Mouse (Mus musculus): Measurements from ENCODE around the gene Paqr8. TPM values are rescaled to one million over a fixed set of nuclear protein-coding genes. Genes with fewer than 3 reads are reported as not detected.

The Paqr8 gene
- polyA plus RNA-seq (2015; fragmentation: Nextera tagmentation; extraction: Ambion mirVana) = 4.4 and 5.5 TPM in 2 replicates

GRCm38 (mm10) chr1:20890404-20890921 is at the start of gene Paqr8:
TSS of gene Paqr8 (plus strand) at chr1:20890606.
- Histone ChIP-seq H3K4me3 (ENCODE audit: low read length) (peak within 1 kb of the TSS; percentile 58), H3K9me3 (ENCODE audit: control insufficient read depth, low read length) (no peaks in the 10 kb centered on the region), H3K36me3 (ENCODE audit: control insufficient read depth, insufficient read depth, low read length) (no peaks in the 10 kb centered on the region), H3K27me3 (ENCODE audit: control insufficient read depth, insufficient read depth, low read depth, low read length) (no peaks in the 10 kb centered on the region), H3K27ac (ENCODE audit: low read length) (peak within 1 kb of the TSS; percentile 77), H3K4me1 (replicated peaks; ENCODE audit: control insufficient read depth, insufficient read depth, low read length) (0 out of 2 replicates have a peak, but pooled peaks cover 4% of the 10 kb centered on the region), H3K9ac (ENCODE audit: low read length) (peak within 1 kb of the TSS; percentile 79), H3K4me2 (ENCODE audit: low read depth, low read length) (peak within 1 kb of the TSS; percentile 94)
- peak; percentile 100 for ATAC-seq (ENCODE audit: low read depth)
- under 1% methylated on average over 35 of the region's 37 CpGs for WGBS

DNA sequence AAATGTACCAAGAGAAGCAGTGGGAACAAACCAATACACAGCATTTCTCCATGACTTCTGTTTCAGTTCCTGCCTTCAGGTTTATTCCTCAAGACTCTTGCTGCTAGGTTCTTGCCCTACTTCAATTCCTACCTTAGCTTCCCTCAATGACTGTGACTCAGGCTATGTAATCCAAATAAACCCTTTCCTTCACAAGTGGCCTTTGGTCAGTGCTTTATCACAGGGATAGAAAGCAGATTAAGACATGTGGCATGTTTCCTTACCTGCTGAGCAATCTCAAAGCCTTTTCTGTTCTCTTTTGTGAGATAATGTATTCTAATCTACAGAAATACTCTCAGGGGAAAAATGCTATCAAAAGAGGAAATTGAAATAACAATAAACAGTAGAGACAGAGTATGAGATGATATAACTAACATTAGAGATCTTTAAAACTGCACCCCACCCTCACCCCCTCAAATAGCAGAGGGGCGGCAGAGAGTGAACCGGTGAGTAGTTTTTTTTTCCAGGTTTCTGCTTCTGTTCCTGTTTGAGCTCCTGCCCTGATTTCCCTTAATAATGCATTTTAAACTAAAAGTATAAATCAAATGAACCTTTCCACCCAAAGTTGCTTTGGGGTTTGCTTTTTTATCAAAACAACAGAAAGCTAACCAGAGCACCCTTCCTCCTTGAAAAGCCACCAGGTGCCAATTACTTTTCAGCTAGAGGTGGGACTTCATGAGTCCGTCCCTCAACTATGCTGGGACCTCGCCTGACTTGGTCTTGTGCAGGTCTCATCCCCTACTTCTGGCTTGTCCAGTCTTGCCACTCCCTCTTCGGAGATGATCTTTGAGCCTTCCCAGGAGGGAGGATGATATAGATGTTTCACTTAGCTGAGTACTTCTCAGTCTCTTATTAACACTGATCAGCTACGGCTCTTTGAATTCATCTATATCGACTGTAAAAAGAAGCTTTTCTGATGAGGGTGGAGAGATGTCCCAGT is 33.2 kb upstream of the Paqr8 start:
- H3K4me3 ChIP-seq (ENCODE audit: low read length) = no peak overlapping the region
- H3K36me3 ChIP-seq (ENCODE audit: control insufficient read depth, insufficient read depth, low read length) = no peaks in the 10 kb centered on the region
- H3K27ac ChIP-seq (ENCODE audit: low read length) = no peak overlapping the region
- H3K9me3 ChIP-seq (ENCODE audit: control insufficient read depth, low read length) = peaks cover 3% of the 10 kb centered on the region; the same call in 1 of the 2 replicates
- ATAC-seq (ENCODE audit: low read depth) = no peak
- H3K4me2 ChIP-seq (ENCODE audit: low read depth, low read length) = no peak overlapping the region
- H3K27me3 ChIP-seq (ENCODE audit: control insufficient read depth, insufficient read depth, low read depth, low read length) = no peaks in the 10 kb centered on the region
- no peaks in the 10 kb centered on the region for H3K4me1 ChIP-seq (replicated peaks; ENCODE audit: control insufficient read depth, insufficient read depth, low read length)
- 77% methylated on average over 7 of the region's 7 CpGs for WGBS
- no peak overlapping the region for H3K9ac ChIP-seq (ENCODE audit: low read length)

- no peak for ATAC-seq (ENCODE audit: low read depth)
- Histone ChIP-seq H3K9ac (ENCODE audit: low read length) (no peak overlapping the region), H3K9me3 (ENCODE audit: control insufficient read depth, low read length) (no peaks in the 10 kb centered on the region), H3K27ac (ENCODE audit: low read length) (no peak overlapping the region), H3K4me2 (ENCODE audit: low read depth, low read length) (no peak overlapping the region), H3K4me1 (replicated peaks; ENCODE audit: control insufficient read depth, insufficient read depth, low read length) (no peaks in the 10 kb centered on the region), H3K27me3 (ENCODE audit: control insufficient read depth, insufficient read depth, low read depth, low read length) (no peaks in the 10 kb centered on the region), H3K4me3 (ENCODE audit: low read length) (no peak overlapping the region), H3K36me3 (ENCODE audit: control insufficient read depth, insufficient read depth, low read length) (no peaks in the 10 kb centered on the region)
- 62% methylated on average over 3 of the region's 3 CpGs for WGBS
Observed at GRCm38 (mm10) chr1:20860775-20861174, 29.6 kb upstream of the Paqr8 start.

GRCm38 (mm10) chr1:20861865-20862264 is 28.5 kb upstream of the Paqr8 start:
- Histone ChIP-seq H3K9ac (ENCODE audit: low read length) (no peak overlapping the region), H3K4me2 (ENCODE audit: low read depth, low read length) (no peak overlapping the region), H3K27ac (ENCODE audit: low read length) (no peak overlapping the region), H3K27me3 (ENCODE audit: control insufficient read depth, insufficient read depth, low read depth, low read length) (no peaks in the 10 kb centered on the region), H3K9me3 (ENCODE audit: control insufficient read depth, low read length) (no peaks in the 10 kb centered on the region), H3K4me1 (replicated peaks; ENCODE audit: control insufficient read depth, insufficient read depth, low read length) (no peaks in the 10 kb centered on the region), H3K36me3 (ENCODE audit: control insufficient read depth, insufficient read depth, low read length) (no peaks in the 10 kb centered on the region), H3K4me3 (ENCODE audit: low read length) (no peak overlapping the region)
- WGBS = 84% methylated on average over 3 of the region's 3 CpGs
- no peak for ATAC-seq (ENCODE audit: low read depth)

GRCm38 (mm10) chr1:20863452-20864172 is 26.8 kb upstream of the Paqr8 start:
- peak; percentile 90 for ATAC-seq (ENCODE audit: low read depth)
- H3K9ac ChIP-seq (ENCODE audit: low read length) = no peak overlapping the region
- no peaks in the 10 kb centered on the region for H3K36me3 ChIP-seq (ENCODE audit: control insufficient read depth, insufficient read depth, low read length)
- H3K4me1 ChIP-seq (replicated peaks; ENCODE audit: control insufficient read depth, insufficient read depth, low read length) = no peaks in the 10 kb centered on the region
- no peak overlapping the region for H3K4me2 ChIP-seq (ENCODE audit: low read depth, low read length)
- no peaks in the 10 kb centered on the region for H3K9me3 ChIP-seq (ENCODE audit: control insufficient read depth, low read length)
- no peak overlapping the region for H3K4me3 ChIP-seq (ENCODE audit: low read length)
- peak overlapping the region; percentile 55 for H3K27ac ChIP-seq (ENCODE audit: low read length)
- WGBS = 10% methylated on average over 5 of the region's 5 CpGs
- no peaks in the 10 kb centered on the region for H3K27me3 ChIP-seq (ENCODE audit: control insufficient read depth, insufficient read depth, low read depth, low read length)

DNA sequence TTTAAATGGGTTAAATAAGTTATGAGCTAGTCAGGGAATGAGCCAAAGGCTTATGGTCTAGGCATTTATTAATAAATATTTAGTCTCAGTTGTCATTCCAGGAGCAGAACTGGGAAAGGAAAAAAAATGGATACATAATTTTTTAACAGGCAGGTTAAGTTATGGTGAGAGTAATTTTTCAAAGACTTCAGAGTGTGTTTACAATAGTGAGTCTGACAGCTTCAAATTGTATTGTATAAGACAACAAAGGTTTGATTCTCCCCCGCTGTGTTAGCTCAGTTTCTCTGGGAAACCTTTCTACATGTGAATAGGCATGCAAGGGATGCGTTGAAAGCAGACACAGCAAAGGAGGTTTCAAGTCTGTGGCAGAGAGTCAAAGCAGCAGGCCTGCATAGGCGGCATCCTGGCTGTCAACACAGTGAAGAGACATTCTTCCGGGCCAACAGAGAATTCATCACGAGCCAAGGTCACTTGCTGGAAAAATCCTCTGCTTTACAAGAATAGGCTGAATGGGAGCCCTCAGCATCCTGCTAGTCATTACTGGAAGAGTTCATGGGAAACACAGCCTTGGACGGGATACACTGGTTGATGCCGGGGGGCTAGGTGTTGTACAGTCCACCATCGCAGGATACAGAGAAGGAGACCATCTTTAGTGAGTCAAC is 23.0 kb upstream of the Paqr8 start:
- Histone ChIP-seq H3K4me3 (ENCODE audit: low read length) (no peak overlapping the region), H3K36me3 (ENCODE audit: control insufficient read depth, insufficient read depth, low read length) (no peaks in the 10 kb centered on the region), H3K4me1 (replicated peaks; ENCODE audit: control insufficient read depth, insufficient read depth, low read length) (no peaks in the 10 kb centered on the region), H3K9me3 (ENCODE audit: control insufficient read depth, low read length) (no peaks in the 10 kb centered on the region), H3K9ac (ENCODE audit: low read length) (no peak overlapping the region), H3K27me3 (ENCODE audit: control insufficient read depth, insufficient read depth, low read depth, low read length) (no peaks in the 10 kb centered on the region), H3K27ac (ENCODE audit: low read length) (no peak overlapping the region), H3K4me2 (ENCODE audit: low read depth, low read length) (no peak overlapping the region)
- no peak; the same call in 1 of the 2 replicates for ATAC-seq (ENCODE audit: low read depth)
- 53% methylated on average over 8 of the region's 8 CpGs for WGBS

DNA sequence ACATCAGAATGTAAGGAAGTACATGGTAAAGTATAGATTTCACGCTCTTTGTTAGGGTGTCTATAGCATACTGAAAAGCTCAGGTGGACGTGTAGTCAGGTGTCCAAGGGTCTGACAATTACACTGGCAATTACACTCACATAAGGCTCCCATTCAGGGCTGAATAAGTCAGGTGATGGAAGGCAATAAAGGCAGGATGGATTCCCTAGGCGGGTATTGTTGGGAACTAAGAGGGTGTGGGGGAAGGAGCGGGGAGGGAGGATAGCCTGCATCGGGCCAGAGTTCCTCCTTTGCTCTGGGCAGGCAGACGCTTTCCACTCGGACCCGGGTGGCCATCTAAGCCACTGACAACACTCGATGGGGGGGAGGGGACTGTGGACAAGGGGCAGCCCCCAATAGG is 22.4 kb upstream of the Paqr8 start:
- no peak overlapping the region for H3K9ac ChIP-seq (ENCODE audit: low read length)
- no peak overlapping the region for H3K4me3 ChIP-seq (ENCODE audit: low read length)
- no peaks in the 10 kb centered on the region for H3K36me3 ChIP-seq (ENCODE audit: control insufficient read depth, insufficient read depth, low read length)
- no peaks in the 10 kb centered on the region for H3K27me3 ChIP-seq (ENCODE audit: control insufficient read depth, insufficient read depth, low read depth, low read length)
- H3K27ac ChIP-seq (ENCODE audit: low read length) = no peak overlapping the region
- no peak overlapping the region for H3K4me2 ChIP-seq (ENCODE audit: low read depth, low read length)
- H3K4me1 ChIP-seq (replicated peaks; ENCODE audit: control insufficient read depth, insufficient read depth, low read length) = no peaks in the 10 kb centered on the region
- WGBS = 74% methylated on average over 9 of the region's 9 CpGs
- ATAC-seq (ENCODE audit: low read depth) = no peak
- H3K9me3 ChIP-seq (ENCODE audit: control insufficient read depth, low read length) = no peaks in the 10 kb centered on the region

GRCm38 (mm10) chr1:20870887-20871286 is 19.5 kb upstream of the Paqr8 start:
- no peak overlapping the region for H3K4me2 ChIP-seq (ENCODE audit: low read depth, low read length)
- ATAC-seq (ENCODE audit: low read depth) = no peak
- H3K36me3 ChIP-seq (ENCODE audit: control insufficient read depth, insufficient read depth, low read length) = no peaks in the 10 kb centered on the region
- WGBS = 73% methylated on average over 2 of the region's 2 CpGs
- no peaks in the 10 kb centered on the region for H3K4me1 ChIP-seq (replicated peaks; ENCODE audit: control insufficient read depth, insufficient read depth, low read length)
- H3K9ac ChIP-seq (ENCODE audit: low read length) = no peak overlapping the region
- H3K4me3 ChIP-seq (ENCODE audit: low read length) = no peak overlapping the region
- no peaks in the 10 kb centered on the region for H3K27me3 ChIP-seq (ENCODE audit: control insufficient read depth, insufficient read depth, low read depth, low read length)
- no peaks in the 10 kb centered on the region for H3K9me3 ChIP-seq (ENCODE audit: control insufficient read depth, low read length)
- no peak overlapping the region for H3K27ac ChIP-seq (ENCODE audit: low read length)

All from lung, embryonic 16.5 days (tissue).